Mouse (Mus musculus) cerebellum, adult (tissue): ENCODE results near the gene Vgf.

Experiments
- ATAC-seq: cut with Nextera tagmentation; 2 replicates; pipeline ENCODE4 v1.9.2; 2017; ENCODE audit warnings: mild to moderate bottlenecking, moderate library complexity, mixed read lengths; ENCODE audit not compliant: insufficient number of reproducible peaks, low FRiP score, low TSS enrichment

The Vgf gene

GRCm38 (mm10) chr5:137026092-137026491, at the start of gene Vgf:
Vgf (plus strand) TSS chr5:137026392.
- ATAC-seq, result no peak

- no peak for ATAC-seq
These were observed 48.4 kb upstream of the Vgf start for GRCm38 (mm10) chr5:136977769-136978168.

- ATAC-seq, result no peak
These were observed 46.4 kb upstream of the Vgf start for GRCm38 (mm10) chr5:136979762-136980161.

- ATAC-seq, result no peak
These were observed 45.2 kb upstream of the Vgf start for GRCm38 (mm10) chr5:136980974-136981373.

- peak; percentile 54; the same call in 1 of the 2 replicates for ATAC-seq
These were observed 43.8 kb upstream of the Vgf start for GRCm38 (mm10) chr5:136982338-136982930.

GRCm38 (mm10) chr5:136984828-136985227, 41.4 kb upstream of the Vgf start:
- ATAC-seq, result no peak

GRCm38 (mm10) chr5:136986695-136987137, 39.5 kb upstream of the Vgf start, which contains the start of gene Plod3:
Plod3 (plus strand) TSS chr5:136987019.
- peak; percentile 90 for ATAC-seq

- ATAC-seq, result peak; percentile 46
These were observed 38.9 kb upstream of the Vgf start for GRCm38 (mm10) chr5:136987138-136987933.

- ATAC-seq, result no peak
These were observed 38.3 kb upstream of the Vgf start, which contains the start of gene Znhit1 for GRCm38 (mm10) chr5:136987934-136988271. Znhit1 (minus strand) TSS chr5:136988021.

- ATAC-seq, result no peak
These were observed 37.8 kb upstream of the Vgf start for GRCm38 (mm10) chr5:136988420-136988819.

- ATAC-seq, result no peak
These were observed 36.4 kb upstream of the Vgf start for GRCm38 (mm10) chr5:136989801-136990200.

- ATAC-seq, result no peak
These were observed 26.7 kb upstream of the Vgf start for GRCm38 (mm10) chr5:136999449-136999848.

- ATAC-seq, result no peak
These were observed 25.6 kb upstream of the Vgf start for GRCm38 (mm10) chr5:137000612-137001011.

- no peak for ATAC-seq
These were observed 18.9 kb upstream of the Vgf start for GRCm38 (mm10) chr5:137007276-137007675.

- ATAC-seq, result no peak
These were observed 16.2 kb upstream of the Vgf start for GRCm38 (mm10) chr5:137009988-137010387.

- no peak for ATAC-seq
These were observed 13.7 kb upstream of the Vgf start for GRCm38 (mm10) chr5:137012401-137012950.

- no peak for ATAC-seq
These were observed 10.3 kb upstream of the Vgf start for GRCm38 (mm10) chr5:137015913-137016312.

- ATAC-seq, result no peak
These were observed 1.9 kb upstream of the Vgf start for GRCm38 (mm10) chr5:137024318-137024717.

GRCm38 (mm10) chr5:137025132-137025531, 1.1 kb upstream of the Vgf start:
- ATAC-seq, result peak; percentile 49; the same call in 1 of the 2 replicates

GRCm38 (mm10) chr5:137028561-137029272, 2.5 kb downstream of the Vgf start:
- ATAC-seq, result no peak

GRCm38 (mm10) chr5:137029273-137029585, 3.0 kb downstream of the Vgf start:
- ATAC-seq, result no peak
